In the genomic region with DNA sequence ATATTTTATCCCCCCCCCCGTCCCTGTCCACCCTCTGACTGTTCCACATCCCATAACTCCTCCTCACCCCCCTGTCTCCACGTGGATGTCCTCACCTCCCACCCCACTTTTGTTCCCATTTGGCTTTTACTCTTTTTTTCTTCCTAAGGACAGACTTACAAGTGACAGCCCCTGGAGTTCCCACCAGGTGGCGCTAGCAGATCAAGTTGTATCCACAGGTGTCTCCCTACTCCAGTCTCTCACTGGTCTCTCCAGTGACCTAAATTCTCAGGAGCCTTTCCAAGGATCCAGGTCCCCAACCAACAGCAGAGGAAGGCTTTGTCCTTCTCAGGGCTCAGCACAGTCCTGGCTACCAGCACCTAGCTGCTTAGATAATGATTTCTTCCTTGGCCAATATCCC, we compare ENCODE assay signal across 10 mouse cellular contexts.
A peak's percentile ranks its signal among the peaks of the same experiment; 100 is the strongest.
DNase-seq lines count a peak whose midpoint lies in the region; ATAC-seq and TF ChIP-seq lines count a peak whose summit lies in the region.
"Had no signal": no experiment of that assay in that cellular context is flagged by ENCODE, and none has a peak within 500 bp of the region (broad histone marks: within the 10 kb centered on the region; RNA-seq: fewer than 3 reads in every experiment).

No protein-coding gene starts in this region.

- TF ChIP-seq POLR2A in CH12.LX (IDR thresholded peaks at IDR 0.05; ENCODE audit: low read depth, low read length) = no peak

- TF ChIP-seq RAD21 in CH12.LX (IDR thresholded peaks at IDR 0.05; ENCODE audit: low read depth, low read length) = no peak

- ATAC-seq in embryonic facial prominence, embryonic 11.5 days (replicated peaks; ENCODE audit: insufficient number of reproducible peaks, low FRiP score, low TSS enrichment, low read depth) = no peak
- ATAC-seq in megakaryocyte-erythroid progenitor cell, adult 5-6 weeks (replicated peaks; ENCODE audit: low FRiP score, low TSS enrichment, poor library complexity, severe bottlenecking) = peak; percentile 52; the same call in 1 of the 2 replicates

- no peaks in the 10 kb centered on the region for H3K27me3 ChIP-seq in heart, embryonic 10.5 days (ENCODE audit: insufficient read depth, poor library complexity, severe bottlenecking)
- H3K27me3 ChIP-seq in CH12.LX (replicated peaks) = no peaks in the 10 kb centered on the region
- no peaks in the 10 kb centered on the region for H3K27me3 ChIP-seq in embryonic facial prominence, embryonic 11.5 days (ENCODE audit: control insufficient read depth, insufficient read depth, low read length)
- H3K27me3 ChIP-seq: limb, embryonic 15.5 days; stomach, embryonic 15.5 days had no signal

- H3K36me3 ChIP-seq in heart, embryonic 10.5 days = no peaks in the 10 kb centered on the region
- H3K36me3 ChIP-seq in CH12.LX (replicated peaks in 1 of 2; ENCODE audit: control insufficient read depth in 1 of 2, insufficient read depth in 1 of 2, low read length in 1 of 2) = no peaks in the 10 kb centered on the region
- H3K36me3 ChIP-seq in embryonic facial prominence, embryonic 11.5 days (replicated peaks; ENCODE audit: control insufficient read depth, insufficient read depth, low read depth, low read length) = no peaks in the 10 kb centered on the region
- H3K36me3 ChIP-seq: limb, embryonic 15.5 days; stomach, embryonic 15.5 days had no signal

- no peaks in the 10 kb centered on the region for H3K9me3 ChIP-seq in heart, embryonic 10.5 days
- peaks cover 83% of the 10 kb centered on the region for H3K9me3 ChIP-seq in CH12.LX (replicated peaks; ENCODE audit: low read length)
- H3K9me3 ChIP-seq in embryonic facial prominence, embryonic 11.5 days (replicated peaks; ENCODE audit: control insufficient read depth, low read length) = no peaks in the 10 kb centered on the region
- H3K9me3 ChIP-seq: limb, embryonic 15.5 days; stomach, embryonic 15.5 days had no signal

- peak; percentile 31 for DNase-seq in heart, postnatal 4 days
- no peak for DNase-seq in heart, embryonic 10.5 days (ENCODE audit: low spot score)
- peak; percentile 0 for DNase-seq in CH12.LX (ENCODE audit: extremely low read depth)
- peak; percentile 57 for DNase-seq in adrenal gland, postnatal 25 days
- peak; percentile 67 for DNase-seq in embryonic facial prominence, embryonic 11.5 days (ENCODE audit: low spot score)
- peak; percentile 64 to 88 for DNase-seq in layer of hippocampus, adult 18-20 months (ENCODE audit: low spot score in 2 of 2)
- DNase-seq in T-cell, adult 2 months (ENCODE audit: low spot score) = no peak

- 3% methylated on average over 3 of the region's 3 CpGs for WGBS in heart, embryonic 10.5 days
- whole genome bisulfite sequencing in embryonic facial prominence, embryonic 11.5 days = 6% methylated on average over 3 of the region's 3 CpGs

- no peak overlapping the region for H3K4me2 ChIP-seq in CH12.LX (ENCODE audit: insufficient read depth, low read depth, poor library complexity, severe bottlenecking)
- H3K4me2 ChIP-seq in embryonic facial prominence, embryonic 11.5 days (ENCODE audit: low read depth, low read length) = no peak overlapping the region
- H3K4me2 ChIP-seq: limb, embryonic 15.5 days; stomach, embryonic 15.5 days had no signal

- peak in 1 of 2 experiments; percentile 8; a peak in 1 of 4 replicates for TF ChIP-seq CTCF in CH12.LX (conservative IDR thresholded peaks at IDR 0.05 in 1 of 2, IDR thresholded peaks at IDR 0.05 in 1 of 2; ENCODE audit: low read depth in 2 of 2, low read length in 2 of 2)

- no peak for TF ChIP-seq EP300 in CH12.LX (IDR thresholded peaks at IDR 0.05; ENCODE audit: low read length)

- in situ Hi-C loops in CH12.LX (cut with MboI; ENCODE audit: low pct_ligation_motif_present, low pct_unique_long_range_greater_than_20kb, low sequenced_read_pairs) = no loop called here

- no peak overlapping the region for H3K9ac ChIP-seq in CH12.LX (ENCODE audit: insufficient read depth, low read depth)
- no peak overlapping the region for H3K9ac ChIP-seq in embryonic facial prominence, embryonic 11.5 days (replicated peaks; ENCODE audit: low read length)
- H3K9ac ChIP-seq: limb, embryonic 15.5 days; stomach, embryonic 15.5 days had no signal

- no peak overlapping the region for H3K27ac ChIP-seq in heart, embryonic 10.5 days
- no peak overlapping the region for H3K27ac ChIP-seq in CH12.LX (ENCODE audit: insufficient read depth, low read depth)
- H3K27ac ChIP-seq in embryonic facial prominence, embryonic 11.5 days (replicated peaks; ENCODE audit: low read depth, low read length) = no peak overlapping the region
- H3K27ac ChIP-seq: limb, embryonic 15.5 days; stomach, embryonic 15.5 days had no signal

- H3K79me2 ChIP-seq in CH12.LX (replicated peaks; ENCODE audit: control insufficient read depth, extremely low read depth, insufficient read depth, poor library complexity, severe bottlenecking) = no peaks in the 10 kb centered on the region

- H3K4me3 ChIP-seq in heart, embryonic 10.5 days = no peak overlapping the region
- no peak overlapping the region for H3K4me3 ChIP-seq in CH12.LX (replicated peaks in 1 of 3; ENCODE audit: low read depth in 2 of 3, low read length in 2 of 3, poor library complexity in 1 of 3)
- H3K4me3 ChIP-seq in embryonic facial prominence, embryonic 11.5 days (ENCODE audit: low read depth, low read length) = no peak overlapping the region
- H3K4me3 ChIP-seq: limb, embryonic 15.5 days; stomach, embryonic 15.5 days had no signal

- dilution Hi-C loops in CH12.LX (cut with MboI; ENCODE audit: extremely low pct_ligation_motif_present, extremely low pct_unique_long_range_greater_than_20kb, low sequenced_read_pairs) = no loop called here

- H3K4me1 ChIP-seq in heart, embryonic 10.5 days = no peaks in the 10 kb centered on the region
- no peaks in the 10 kb centered on the region for H3K4me1 ChIP-seq in CH12.LX (ENCODE audit: control insufficient read depth in 1 of 2, insufficient read depth in 2 of 2)
- H3K4me1 ChIP-seq in embryonic facial prominence, embryonic 11.5 days (ENCODE audit: control insufficient read depth, insufficient read depth, low read length) = no peaks in the 10 kb centered on the region
- H3K4me1 ChIP-seq: limb, embryonic 15.5 days; stomach, embryonic 15.5 days had no signal

TF ChIP-seq in CH12.LX, 34 proteins besides CTCF, POLR2A, EP300 and RAD21:
- no peak for TF ChIP-seq USF2 (conservative IDR thresholded peaks at IDR 0.05; ENCODE audit: low read depth, low read length)
- TF ChIP-seq JUN (IDR thresholded peaks at IDR 0.05; ENCODE audit: insufficient read depth, low read depth, low read length) = no peak
- no peak for TF ChIP-seq RCOR1 (conservative IDR thresholded peaks at IDR 0.05; ENCODE audit: low read depth, low read length)
- TF ChIP-seq ETS1 (conservative IDR thresholded peaks at IDR 0.05; ENCODE audit: low read depth, low read length) = no peak
- TF ChIP-seq ZC3H11A (IDR thresholded peaks at IDR 0.05; ENCODE audit: low read depth, low read length) = no peak
- TF ChIP-seq POLR2AphosphoS2 (IDR thresholded peaks at IDR 0.05; ENCODE audit: low read depth, low read length) = no peak
- no peak for TF ChIP-seq MXI1 (IDR thresholded peaks at IDR 0.05; ENCODE audit: low read depth, low read length)
- TF ChIP-seq NRF1 (IDR thresholded peaks at IDR 0.05; ENCODE audit: low read depth, low read length) = no peak
- no peak for TF ChIP-seq GABPA (IDR thresholded peaks at IDR 0.05; ENCODE audit: insufficient replicate concordance, low read depth, low read length)
- TF ChIP-seq SIN3A (IDR thresholded peaks at IDR 0.05; ENCODE audit: low read length) = no peak
- no peak for TF ChIP-seq MYC (IDR thresholded peaks at IDR 0.05; ENCODE audit: low read depth, low read length)
- TF ChIP-seq ZMIZ1 (IDR thresholded peaks at IDR 0.05; ENCODE audit: low read depth, low read length) = no peak
- TF ChIP-seq TCF12 (IDR thresholded peaks at IDR 0.05; ENCODE audit: low read depth, low read length) = no peak
- no peak for TF ChIP-seq ZKSCAN1 (IDR thresholded peaks at IDR 0.05; ENCODE audit: borderline replicate concordance, low read depth, low read length)
- no peak for TF ChIP-seq NELFE (IDR thresholded peaks at IDR 0.05; ENCODE audit: low read depth, low read length)
TF ChIP-seq in CH12.LX: peak in this region for 0.

Comparison
In these comparisons a context has a peak if more than half of its experiments do, and no peak if none do; other contexts are left out.
1. DNase-seq: peak in heart, postnatal 4 days (single experiment), CH12.LX (single experiment), adrenal gland, postnatal 25 days (single experiment), embryonic facial prominence, embryonic 11.5 days (single experiment) and layer of hippocampus, adult 18-20 months (2 of 2); none in heart, embryonic 10.5 days (single experiment) and T-cell, adult 2 months (single experiment).